Mouse (Mus musculus): Measurements from ENCODE around the gene Stxbp4.

- no peak for TF ChIP-seq CTCF (IDR thresholded peaks at IDR 0.05; ENCODE audit: borderline replicate concordance, insufficient read depth, low read length)
- TF ChIP-seq POLR2A (IDR thresholded peaks at IDR 0.05; ENCODE audit: low read depth, low read length), result no peak
Measured at GRCm38 (mm10) chr11:90627751-90628150, 10.1 kb downstream of the Stxbp4 start.

Measured in embryonic fibroblast, embryonic 13.5 days (primary cell).